ENCODE assay signal across 10 mouse cellular contexts in genomic region chr4:62659264-62659663, GRCm38 (mm10).
A peak's percentile ranks its signal among the peaks of the same experiment; 100 is the strongest.
DNase-seq lines count a peak whose midpoint lies in the region; ATAC-seq and TF ChIP-seq lines count a peak whose summit lies in the region.
"Had no signal": no experiment of that assay in that cellular context is flagged by ENCODE, and none has a peak within 500 bp of the region (broad histone marks: within the 10 kb centered on the region; RNA-seq: fewer than 3 reads in every experiment).

No protein-coding gene starts in this region.

- H3K27ac ChIP-seq in heart, embryonic 13.5 days (replicated peaks), result 0 out of 2 replicates have a peak overlapping the region, but pooled peaks have one; percentile 90
- no peak overlapping the region for H3K27ac ChIP-seq in lung, postnatal 0 days (ENCODE audit: low read length)
- H3K27ac ChIP-seq: macrophage had no signal

- H3K27me3 ChIP-seq in heart, embryonic 13.5 days (replicated peaks), result peaks cover 43% of the 10 kb centered on the region
- no peaks in the 10 kb centered on the region for H3K27me3 ChIP-seq in lung, postnatal 0 days (replicated peaks; ENCODE audit: insufficient read depth, low read length)

- no peak for TF ChIP-seq EP300 in lung, postnatal 0 days (IDR thresholded peaks at IDR 0.05)

- no peak overlapping the region for H3K4me2 ChIP-seq in heart, embryonic 13.5 days
- H3K4me2 ChIP-seq in lung, postnatal 0 days (replicated peaks; ENCODE audit: low read depth, low read length), result no peak overlapping the region

- DNase-seq in heart, adult 9 months (ENCODE audit: low spot score in 2 of 2), result no peak
- DNase-seq in ZHBTc4 (ENCODE audit: low read depth, low spot score), result peak; percentile 56
- peak; percentile 45 for DNase-seq in gastrocnemius, postnatal 14 days
- DNase-seq in lung, postnatal 0 days (ENCODE audit: low spot score), result peak; percentile 26
- no peak for DNase-seq in cerebellum, adult 9-11 months
- DNase-seq in urinary bladder, postnatal 10 days (ENCODE audit: low spot score), result no peak
- no peak for DNase-seq in spleen, postnatal 4 days (ENCODE audit: low spot score in 2 of 2)
- DNase-seq: right cerebral cortex, postnatal 25 days had no signal

- no peak overlapping the region for H3K4me3 ChIP-seq in heart, embryonic 13.5 days
- H3K4me3 ChIP-seq in lung, postnatal 0 days (ENCODE audit: low read depth, low read length), result no peak overlapping the region

- no peaks in the 10 kb centered on the region for H3K9me3 ChIP-seq in heart, embryonic 13.5 days
- no peaks in the 10 kb centered on the region for H3K9me3 ChIP-seq in lung, postnatal 0 days (ENCODE audit: low read length)

- H3K9ac ChIP-seq in heart, embryonic 13.5 days, result no peak overlapping the region
- no peak overlapping the region for H3K9ac ChIP-seq in lung, postnatal 0 days (replicated peaks; ENCODE audit: low read depth)

- 60% methylated on average over 15 of the region's 15 CpGs for WGBS in heart, embryonic 13.5 days
- 34% methylated on average over 15 of the region's 15 CpGs for WGBS in lung, postnatal 0 days

- no peak for ATAC-seq in heart, embryonic 13.5 days (ENCODE audit: extremely low read depth, insufficient number of reproducible peaks, low FRiP score, low TSS enrichment)
- ATAC-seq in lung, postnatal 0 days, result no peak

- peaks cover 50% of the 10 kb centered on the region for H3K4me1 ChIP-seq in heart, embryonic 13.5 days
- peaks cover 24% of the 10 kb centered on the region; the same call in 1 of the 2 replicates for H3K4me1 ChIP-seq in lung, postnatal 0 days (ENCODE audit: insufficient read depth, low read depth, low read length)

- no peak for TF ChIP-seq CTCF in lung, postnatal 0 days (IDR thresholded peaks at IDR 0.05)

- intact Hi-C loops in gastrocnemius, postnatal 14 days (cut with DNase I; ENCODE audit: low total_unique reads), result no loop called here

- H3K36me3 ChIP-seq in heart, embryonic 13.5 days, result peaks cover 14% of the 10 kb centered on the region
- no peaks in the 10 kb centered on the region for H3K36me3 ChIP-seq in lung, postnatal 0 days (ENCODE audit: insufficient read depth, low read length)

Comparison
In these comparisons a context has a peak if more than half of its experiments do, and no peak if none do; other contexts are left out.
1. DNase-seq: peak in ZHBTc4 (single experiment), gastrocnemius, postnatal 14 days (single experiment) and lung, postnatal 0 days (single experiment); none in heart, adult 9 months (0 of 2), cerebellum, adult 9-11 months (single experiment), urinary bladder, postnatal 10 days (single experiment) and spleen, postnatal 4 days (0 of 2).